Mouse (Mus musculus): ENCODE measurements around the gene Stambp. TPM values are rescaled to one million over a fixed set of nuclear protein-coding genes. Genes with fewer than 3 reads are reported as not detected.
A peak's percentile ranks its signal among the peaks of the same experiment; 100 is the strongest.

The Stambp gene
- total RNA-seq, 2 experiments from 2014 or later, result 2.5 to 17.7 TPM

- no peak for ATAC-seq (replicated peaks; ENCODE audit: low FRiP score, poor library complexity, severe bottlenecking)
Measured at GRCm38 (mm10) chr6:83505554-83505953, 67.0 kb downstream of the Stambp start.

- ATAC-seq (replicated peaks; ENCODE audit: low FRiP score, poor library complexity, severe bottlenecking), result no peak
Measured at GRCm38 (mm10) chr6:83503361-83503760, 69.2 kb downstream of the Stambp start.

DNA sequence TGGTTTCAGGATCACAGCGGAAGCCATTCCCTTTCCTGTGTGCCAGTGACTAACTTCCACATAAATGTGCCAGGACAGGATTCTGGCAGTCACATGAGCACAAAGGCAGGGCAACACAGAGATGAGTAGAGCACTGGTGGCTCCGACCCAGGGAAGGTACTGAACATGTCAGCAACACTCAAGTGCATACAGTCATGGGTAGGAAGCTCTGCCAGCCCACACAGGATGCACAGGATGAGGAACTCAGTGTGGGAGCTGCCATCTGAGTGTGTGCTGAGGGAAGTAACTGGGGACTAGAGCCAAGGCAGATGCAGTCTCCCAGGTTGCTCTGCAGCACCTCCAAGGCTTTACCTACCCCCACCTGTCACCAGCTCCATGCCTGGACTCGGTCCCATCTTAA is 69.9 kb downstream of the Stambp start:
- ATAC-seq (replicated peaks; ENCODE audit: low FRiP score, poor library complexity, severe bottlenecking), result no peak

DNA sequence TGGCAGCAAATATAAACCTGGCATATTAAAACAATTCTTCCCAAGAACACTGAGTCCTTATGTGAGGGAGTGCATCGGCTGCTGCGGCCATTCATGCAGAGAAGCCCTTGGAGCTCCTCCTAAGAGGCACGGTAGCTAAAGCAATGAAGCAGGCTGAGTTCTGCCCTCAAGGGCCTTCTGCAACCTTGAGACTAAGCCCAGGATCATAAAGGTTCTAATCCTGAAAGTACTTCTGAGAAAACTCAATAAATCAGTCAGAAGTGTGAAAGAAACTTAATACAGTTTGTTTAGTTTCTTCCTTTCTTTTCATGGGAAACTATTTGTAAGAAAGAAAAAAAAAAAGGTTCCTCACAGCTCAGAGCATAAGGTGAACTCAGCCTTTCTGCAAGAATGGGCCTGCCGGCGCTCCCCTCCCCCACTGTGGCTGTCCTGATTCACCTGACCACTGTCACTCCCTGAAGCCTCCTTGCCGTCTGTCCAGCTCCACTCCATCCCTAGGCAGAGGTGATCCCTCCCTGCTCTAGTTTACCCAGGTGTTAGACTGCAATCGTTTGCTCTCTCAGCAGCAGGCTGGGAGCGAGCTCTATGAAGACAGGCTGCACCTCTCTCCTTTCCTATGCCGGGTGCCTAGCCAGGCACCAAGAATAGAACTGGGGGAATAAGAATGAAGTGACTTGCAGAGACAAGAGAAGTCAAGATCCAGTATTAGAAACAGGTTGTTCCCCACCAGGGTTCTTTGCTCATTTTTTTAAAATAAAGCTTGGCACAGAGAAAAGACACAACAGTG is 70.8 kb downstream of the Stambp start:
- no peak for ATAC-seq (replicated peaks; ENCODE audit: low FRiP score, poor library complexity, severe bottlenecking)

- ATAC-seq (replicated peaks; ENCODE audit: low FRiP score, poor library complexity, severe bottlenecking), result no peak
Measured at GRCm38 (mm10) chr6:83500462-83500861, 72.1 kb downstream of the Stambp start.

- ATAC-seq (replicated peaks; ENCODE audit: low FRiP score, poor library complexity, severe bottlenecking), result no peak
Measured at GRCm38 (mm10) chr6:83499078-83499477, 73.5 kb downstream of the Stambp start.

GRCm38 (mm10) chr6:83496753-83497710 is 75.5 kb downstream of the Stambp start:
- ATAC-seq (replicated peaks; ENCODE audit: low FRiP score, poor library complexity, severe bottlenecking), result 0 out of 2 replicates have a peak, but pooled peaks have one; percentile 42

GRCm38 (mm10) chr6:83496009-83496752 is 76.3 kb downstream of the Stambp start:
- ATAC-seq (replicated peaks; ENCODE audit: low FRiP score, poor library complexity, severe bottlenecking), result no peak

Other genes starting within 250 kb of the Stambp start
- 13.8 and 21.1 TPM in 2 replicates for gene Mthfd2, start 246.8 kb downstream of the Stambp start, total RNA-seq (2015; ENCODE audit: low replicate concordance)
- 21.8 and 29.0 TPM in 2 replicates for gene Mthfd2, start 246.8 kb downstream of the Stambp start, total RNA-seq (2017; ENCODE audit: low replicate concordance)
- 51.6 and 54.6 TPM in 2 replicates for gene Mob1a, start 246.7 kb downstream of the Stambp start, total RNA-seq (2015; ENCODE audit: low replicate concordance)
- 71.1 and 78.7 TPM in 2 replicates for gene Mob1a, start 246.7 kb downstream of the Stambp start, total RNA-seq (2017; ENCODE audit: low replicate concordance)
- gene Bola3, start 223.6 kb downstream of the Stambp start, total RNA-seq (2015; ENCODE audit: low replicate concordance), result 99.1 and 113 TPM in 2 replicates
- gene Bola3, start 223.6 kb downstream of the Stambp start, total RNA-seq (2017; ENCODE audit: low replicate concordance), result 93.6 and 115 TPM in 2 replicates
- gene Tet3, start 113.6 kb downstream of the Stambp start, total RNA-seq (2015; ENCODE audit: low replicate concordance), result 29.6 and 35.1 TPM in 2 replicates
- 24.9 and 25.5 TPM in 2 replicates for gene Tet3, start 113.6 kb downstream of the Stambp start, total RNA-seq (2017; ENCODE audit: low replicate concordance)
- 20.7 and 23.1 TPM in 2 replicates for gene Dguok, start 65.8 kb downstream of the Stambp start, total RNA-seq (2015; ENCODE audit: low replicate concordance)
- gene Dguok, start 65.8 kb downstream of the Stambp start, total RNA-seq (2017; ENCODE audit: low replicate concordance), result 22.9 and 25.4 TPM in 2 replicates
- not detected in 2 replicates for gene Actg2, start 36.5 kb downstream of the Stambp start, total RNA-seq (2015; ENCODE audit: low replicate concordance)
- gene Actg2, start 36.5 kb downstream of the Stambp start, total RNA-seq (2017; ENCODE audit: low replicate concordance), result not detected in 2 replicates
- not detected in 2 replicates for gene Clec4f, start 83.5 kb upstream of the Stambp start, total RNA-seq (2015; ENCODE audit: low replicate concordance)
- not detected in 2 replicates for gene Clec4f, start 83.5 kb upstream of the Stambp start, total RNA-seq (2017; ENCODE audit: low replicate concordance)
- not detected in 2 replicates for gene Cd207, start 105.1 kb upstream of the Stambp start, total RNA-seq (2015; ENCODE audit: low replicate concordance)
- not detected in 2 replicates for gene Cd207, start 105.1 kb upstream of the Stambp start, total RNA-seq (2017; ENCODE audit: low replicate concordance)
- gene Vax2, start 138.5 kb upstream of the Stambp start, total RNA-seq (2015; ENCODE audit: low replicate concordance), result not detected in 2 replicates
- not detected in 2 replicates for gene Vax2, start 138.5 kb upstream of the Stambp start, total RNA-seq (2017; ENCODE audit: low replicate concordance)
- not detected in 2 replicates for gene Atp6v1b1, start 170.3 kb upstream of the Stambp start, total RNA-seq (2015; ENCODE audit: low replicate concordance)
- not detected in 2 replicates for gene Atp6v1b1, start 170.3 kb upstream of the Stambp start, total RNA-seq (2017; ENCODE audit: low replicate concordance)
- not detected in 2 replicates for gene Ankrd53, start 189.9 kb upstream of the Stambp start, total RNA-seq (2015; ENCODE audit: low replicate concordance)
- gene Ankrd53, start 189.9 kb upstream of the Stambp start, total RNA-seq (2017; ENCODE audit: low replicate concordance), result not detected in 2 replicates
- 14.2 and 28.2 TPM in 2 replicates for gene Tex261, start 203.1 kb upstream of the Stambp start, total RNA-seq (2015; ENCODE audit: low replicate concordance)
- 8.1 and 8.6 TPM in 2 replicates for gene Tex261, start 203.1 kb upstream of the Stambp start, total RNA-seq (2017; ENCODE audit: low replicate concordance)
- gene Nagk, start 222.3 kb upstream of the Stambp start, total RNA-seq (2015; ENCODE audit: low replicate concordance), result 1.9 and 7.9 TPM in 2 replicates
- gene Nagk, start 222.3 kb upstream of the Stambp start, total RNA-seq (2017; ENCODE audit: low replicate concordance), result 3.5 and 3.9 TPM in 2 replicates

All from erythroblast, adult 5-6 weeks (primary cell).